Mouse (Mus musculus) ovary, postnatal 14 days (tissue): Measurements from ENCODE around the gene Fem1b.
"Not testable (repeated sequence)": the region's sequence is repeated elsewhere in the genome, so short reads cannot be mapped to it uniquely, and the experiment has no call there.

Experiments
- DNase-seq: peaks from one replicate; pipeline ENCODE4 v3.0.0; 2022; ENCODE audit warnings: low spot score

The Fem1b gene

DNA sequence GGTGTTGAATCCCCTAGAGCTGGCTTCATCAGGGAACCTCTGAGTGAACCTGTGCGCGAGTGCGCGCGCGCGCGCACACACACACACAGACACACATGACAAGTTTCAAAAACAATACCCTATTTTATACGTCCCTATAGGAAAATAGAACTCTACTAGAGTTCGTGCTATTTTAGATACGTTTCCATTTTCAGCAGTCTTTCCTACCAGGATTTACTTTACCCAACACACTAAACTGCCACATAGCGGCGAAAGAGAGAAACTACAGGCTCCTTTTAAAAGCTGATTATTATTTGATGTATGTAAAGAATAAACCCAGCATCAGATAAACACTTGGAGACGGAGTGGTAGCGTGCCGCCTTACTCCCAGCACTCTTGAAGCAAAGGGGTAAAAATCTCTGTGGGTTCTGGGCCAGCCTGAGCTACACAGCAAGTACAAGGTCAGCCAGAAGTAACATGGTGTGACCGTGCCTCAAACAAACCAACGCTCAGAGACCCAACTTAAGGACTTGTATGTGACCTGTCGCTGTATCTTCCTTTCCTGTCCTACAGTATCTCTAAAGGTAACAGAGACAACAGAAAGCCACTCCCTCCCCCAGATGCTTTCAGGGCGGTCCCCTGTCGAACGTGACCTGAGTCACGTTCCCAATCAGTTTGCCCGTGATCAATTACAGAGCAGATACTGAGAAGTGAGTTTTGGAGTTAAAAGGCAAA is 16.4 kb upstream of the Fem1b start:
- no peak for DNase-seq

DNA sequence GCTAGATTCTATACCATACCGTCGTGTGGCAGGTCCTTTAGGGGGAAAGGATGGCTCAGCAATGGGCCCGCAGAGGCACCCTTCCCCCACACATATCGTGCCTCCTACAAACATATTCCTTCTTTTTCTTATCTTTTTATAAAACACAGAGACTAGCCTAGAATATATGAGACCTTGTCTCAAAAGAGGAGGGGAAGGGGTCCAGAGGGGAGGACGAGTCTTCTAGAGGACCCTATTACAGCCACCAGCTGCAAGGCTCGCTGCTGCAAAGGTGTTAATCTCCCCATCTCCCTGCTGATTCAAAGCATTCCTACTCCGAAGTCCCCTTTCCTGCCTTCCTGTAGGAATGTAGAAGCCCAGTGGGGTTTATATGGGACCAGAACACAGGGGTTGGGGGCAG is 14.7 kb upstream of the Fem1b start:
- DNase-seq, result no peak

DNA sequence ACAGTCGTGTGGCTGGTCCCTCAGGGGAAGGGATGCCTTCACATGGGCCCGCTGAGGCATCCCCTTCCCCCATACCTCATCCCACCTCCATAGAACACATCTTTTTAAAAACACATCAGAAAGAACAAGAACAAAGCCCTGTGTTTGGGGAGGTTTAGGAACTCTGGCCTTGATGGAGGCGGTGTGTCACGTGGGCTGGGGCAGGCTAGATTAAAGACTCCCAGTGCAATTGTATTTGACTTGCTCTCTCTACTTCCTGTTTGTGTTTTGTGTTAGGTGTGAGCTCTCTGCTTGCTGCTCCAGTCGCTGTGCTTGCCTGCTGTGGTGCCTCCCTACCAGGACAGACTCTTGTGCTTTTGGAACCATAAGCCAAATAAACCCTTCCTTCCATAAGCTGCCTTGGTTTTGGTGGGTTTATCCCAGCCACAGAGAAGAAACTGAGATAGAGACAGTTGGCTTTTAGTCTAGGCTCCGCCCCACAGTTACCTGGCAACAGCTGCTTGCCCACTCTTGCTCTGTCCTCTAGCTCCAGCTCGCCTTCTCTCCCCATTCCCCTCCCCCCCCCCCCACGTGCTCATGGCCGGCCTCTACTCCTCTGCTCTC is 14.2 kb upstream of the Fem1b start:
- no peak for DNase-seq

DNA sequence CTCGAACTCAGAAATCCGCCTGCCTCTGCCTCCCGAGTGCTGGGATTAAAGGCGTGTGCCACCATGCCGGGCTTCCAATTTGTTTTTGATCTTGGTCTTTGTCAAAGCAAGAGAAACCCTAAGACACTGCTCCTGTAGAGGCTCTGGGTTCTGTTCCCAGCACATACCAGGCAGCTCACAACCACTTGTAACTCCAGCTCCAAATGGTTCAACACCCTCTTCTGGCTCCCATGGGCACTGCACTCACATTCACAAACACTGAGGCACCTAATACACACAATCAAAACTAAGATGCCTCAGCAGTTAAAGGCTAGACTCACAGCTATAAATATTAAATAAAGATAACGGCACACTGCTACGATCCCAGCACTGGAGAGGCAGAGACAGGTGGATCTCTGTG is 10.1 kb upstream of the Fem1b start:
- no peak for DNase-seq

DNA sequence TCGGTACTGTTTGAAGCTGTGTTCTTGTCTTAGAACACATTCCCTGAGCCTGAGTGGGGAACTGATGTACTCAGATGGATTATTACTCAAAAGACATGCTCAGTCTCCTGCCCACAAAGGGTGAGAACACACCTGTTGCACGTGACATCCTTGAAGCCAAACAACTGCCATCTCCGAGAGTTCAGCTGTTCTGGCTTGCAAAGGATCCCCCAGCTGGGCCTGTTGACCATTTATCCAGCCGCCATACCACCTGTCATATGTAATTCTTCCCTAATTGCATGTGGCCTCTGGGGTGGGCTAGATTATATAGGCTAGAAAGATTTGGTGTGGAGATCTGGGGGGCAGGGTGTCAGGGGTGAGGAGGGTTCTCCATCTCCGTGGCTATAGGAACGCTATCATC is 9.1 kb upstream of the Fem1b start:
- DNase-seq, result no peak

DNA sequence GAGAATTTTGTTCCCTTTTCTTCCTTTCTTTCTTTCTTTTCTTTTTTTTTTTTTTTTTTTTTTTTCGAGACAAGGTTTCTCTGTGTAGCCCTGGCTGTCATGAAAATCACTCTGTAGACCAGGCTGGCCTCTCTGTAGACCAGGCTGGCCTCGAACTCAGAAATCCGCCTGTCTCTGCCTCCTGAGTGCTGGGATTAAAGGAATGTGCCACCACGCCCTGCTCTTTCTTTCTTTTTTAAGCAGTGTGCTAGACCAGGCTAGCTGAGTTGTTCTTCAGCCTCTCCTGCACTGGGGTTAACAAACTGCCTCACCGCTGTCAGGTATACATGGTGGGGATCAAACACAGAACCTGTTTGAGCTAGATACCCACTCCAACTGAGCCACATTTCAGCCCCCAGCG is 8.2 kb upstream of the Fem1b start:
- not testable (repeated sequence) for DNase-seq

DNA sequence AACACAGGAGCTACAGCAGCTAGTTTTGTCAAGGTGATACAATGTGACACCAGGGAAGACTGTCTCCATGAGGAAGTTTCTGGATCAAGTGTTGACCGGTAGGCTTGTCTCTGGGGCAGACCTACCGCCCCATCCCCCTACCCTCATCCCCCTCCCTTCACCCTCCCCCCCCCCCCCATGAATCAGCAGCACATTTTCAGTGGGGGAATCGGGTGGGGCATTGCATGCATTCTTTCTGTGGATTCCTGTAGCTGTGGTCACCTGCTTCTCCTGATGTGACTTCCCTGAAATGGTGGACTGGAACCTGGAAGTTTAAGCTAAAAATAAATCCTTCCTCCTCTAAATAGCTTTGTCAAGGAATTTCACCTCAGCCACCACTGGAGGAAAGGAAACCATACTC is 7.8 kb upstream of the Fem1b start:
- DNase-seq, result no peak

DNA sequence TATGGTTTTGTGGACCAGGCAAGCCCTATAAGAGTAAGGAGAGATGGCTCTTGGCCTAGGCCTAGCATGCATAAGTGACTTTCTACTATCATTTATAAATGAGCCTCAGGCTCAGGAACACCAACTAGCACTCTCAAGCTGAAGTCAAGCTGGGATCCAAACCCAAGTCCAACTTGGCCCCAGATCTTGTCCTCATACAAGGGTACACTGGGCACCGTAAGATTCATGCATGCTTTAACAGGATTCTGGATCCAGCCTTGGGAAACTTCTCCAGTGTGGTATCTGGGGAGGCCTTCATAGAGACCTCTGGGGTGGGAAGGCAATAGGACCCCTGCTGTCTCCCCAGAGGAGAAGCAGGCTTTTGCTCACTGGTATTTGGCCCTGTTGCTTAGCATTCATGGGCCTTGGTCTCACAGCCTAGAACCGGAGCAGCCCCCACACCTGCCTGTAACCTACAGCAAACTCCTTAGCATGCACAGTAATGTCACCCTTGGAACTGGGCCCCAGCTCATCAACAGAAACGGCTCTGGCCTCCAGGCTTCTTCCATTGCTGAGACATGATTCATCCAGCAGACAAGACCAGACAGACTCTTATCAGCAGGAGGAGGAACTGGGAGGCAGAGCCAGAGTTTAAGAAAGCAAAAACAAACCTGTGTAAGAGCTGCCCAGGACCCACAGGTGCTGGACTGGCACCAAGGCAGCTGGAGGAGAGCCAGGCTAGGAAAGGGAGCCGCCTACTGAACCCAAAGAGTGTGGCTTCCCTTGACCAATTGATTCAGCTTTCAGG is 6.3 kb upstream of the Fem1b start:
- DNase-seq, result peak; percentile 47

DNA sequence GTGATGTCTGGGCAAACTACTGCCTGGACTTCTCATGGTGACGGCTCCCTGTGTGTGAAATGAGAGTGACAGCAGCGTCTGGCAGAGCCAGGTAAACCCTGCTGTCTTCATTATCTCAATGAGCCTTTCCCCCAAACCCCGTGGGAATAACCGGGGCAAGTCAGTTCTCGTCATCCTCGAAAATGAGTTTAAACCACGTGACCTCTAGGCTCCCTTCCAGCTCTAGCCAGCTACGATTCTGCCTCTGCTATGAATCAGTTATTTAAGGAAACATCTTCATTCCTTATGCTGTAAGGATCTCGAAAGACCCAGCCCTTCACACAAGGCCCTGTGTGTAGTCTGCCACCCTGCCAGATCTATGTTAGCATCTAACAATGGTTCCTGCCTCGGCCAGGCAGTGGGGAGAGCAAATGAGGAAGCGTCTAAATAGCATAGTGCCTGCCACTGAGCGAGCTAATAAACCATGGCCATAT is 5.4 kb upstream of the Fem1b start:
- no peak for DNase-seq

DNA sequence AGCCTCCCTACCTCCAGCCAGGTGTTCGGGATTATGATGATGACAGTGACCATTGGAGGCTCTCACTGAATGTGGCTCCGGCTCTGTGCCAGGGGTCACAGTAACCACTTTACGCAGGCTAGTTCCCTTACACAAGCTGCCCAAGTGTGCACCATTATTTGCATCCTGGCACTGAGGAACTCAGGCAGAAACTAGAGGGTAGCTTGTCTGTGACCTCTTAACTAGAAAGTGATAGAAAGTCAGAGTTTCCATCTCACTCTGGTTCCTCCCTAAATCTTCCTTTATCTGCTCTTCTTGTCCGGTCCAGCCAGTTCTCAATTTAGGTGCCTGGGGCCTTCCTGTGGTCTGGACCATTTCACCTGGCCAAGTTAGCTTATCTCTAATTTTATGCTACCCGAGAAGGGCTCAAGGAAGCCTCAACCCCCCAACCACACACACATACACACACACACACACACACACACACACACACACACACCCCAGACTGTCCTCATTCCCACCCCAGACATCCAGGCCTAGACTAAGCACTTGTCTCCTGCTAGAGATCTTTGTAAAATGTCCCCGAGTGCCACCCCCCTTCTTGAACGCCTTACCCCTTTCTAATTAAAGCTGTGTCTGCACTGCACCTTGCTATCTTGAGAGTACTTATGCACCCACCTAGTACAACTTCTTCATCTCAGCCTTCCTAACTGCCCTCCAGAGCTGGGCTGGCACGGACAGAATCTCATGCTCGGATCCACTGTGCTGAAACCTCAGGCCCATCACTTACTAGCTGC is 4.8 kb upstream of the Fem1b start:
- no peak for DNase-seq

DNA sequence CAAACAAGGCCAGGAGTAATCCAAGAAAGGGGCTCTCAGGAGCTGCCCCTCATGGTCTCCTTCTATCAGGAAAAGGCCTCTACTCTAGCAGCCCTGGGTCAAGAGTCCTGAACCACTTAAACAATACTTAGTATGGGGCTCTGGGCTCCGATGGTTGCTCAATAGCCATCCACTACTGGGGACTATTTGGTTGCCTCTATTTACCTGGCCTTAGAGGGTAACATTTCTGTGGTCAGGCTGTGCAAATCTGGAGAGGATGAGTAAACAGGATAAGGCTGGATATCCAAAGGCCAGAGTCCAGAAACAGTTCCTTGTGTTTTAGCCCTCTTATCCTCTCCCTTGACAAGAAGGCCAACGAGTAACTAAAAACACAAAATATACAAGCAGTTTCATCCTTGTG is 3.0 kb upstream of the Fem1b start:
- no peak for DNase-seq

DNA sequence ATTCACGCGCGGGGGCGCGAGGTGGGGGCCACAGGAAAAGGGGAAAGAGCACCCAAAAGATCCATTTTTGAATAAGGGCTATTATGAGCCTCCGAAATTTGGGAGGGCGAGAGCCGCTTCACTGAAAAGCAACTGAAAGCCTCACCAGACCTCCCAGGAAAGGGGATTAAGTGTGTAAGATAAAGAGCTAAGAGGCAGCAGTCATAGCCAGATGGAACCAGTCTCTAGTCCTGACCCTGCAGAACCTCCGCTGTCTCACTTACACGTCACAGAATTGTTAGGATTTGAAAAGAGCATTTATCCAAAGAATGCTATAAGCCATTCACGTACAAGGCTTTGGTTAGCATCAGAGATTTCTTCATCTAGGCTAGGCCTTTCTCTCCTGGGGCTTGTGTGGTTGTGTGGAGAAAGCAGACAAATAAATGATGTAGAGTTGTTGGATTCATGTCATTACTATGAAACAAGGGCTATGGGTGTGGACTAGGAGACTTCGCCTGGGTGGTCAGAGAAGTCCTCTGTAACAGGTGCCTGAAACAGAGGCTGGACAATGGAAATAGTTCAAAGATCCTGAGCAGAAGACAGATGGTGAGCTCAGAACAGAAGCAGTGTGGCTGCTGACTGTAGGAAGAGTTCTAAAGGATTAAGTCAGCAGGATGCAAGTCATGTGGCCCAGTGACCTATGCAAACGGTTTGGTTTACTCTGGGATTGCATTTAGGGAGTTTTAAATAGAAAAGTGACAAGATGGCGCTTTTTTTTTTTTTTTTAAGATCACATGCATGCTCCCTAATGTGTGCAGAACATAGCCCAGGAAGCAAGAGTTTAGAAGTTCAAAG is 699 bp upstream of the Fem1b start:
- no peak for DNase-seq

DNA sequence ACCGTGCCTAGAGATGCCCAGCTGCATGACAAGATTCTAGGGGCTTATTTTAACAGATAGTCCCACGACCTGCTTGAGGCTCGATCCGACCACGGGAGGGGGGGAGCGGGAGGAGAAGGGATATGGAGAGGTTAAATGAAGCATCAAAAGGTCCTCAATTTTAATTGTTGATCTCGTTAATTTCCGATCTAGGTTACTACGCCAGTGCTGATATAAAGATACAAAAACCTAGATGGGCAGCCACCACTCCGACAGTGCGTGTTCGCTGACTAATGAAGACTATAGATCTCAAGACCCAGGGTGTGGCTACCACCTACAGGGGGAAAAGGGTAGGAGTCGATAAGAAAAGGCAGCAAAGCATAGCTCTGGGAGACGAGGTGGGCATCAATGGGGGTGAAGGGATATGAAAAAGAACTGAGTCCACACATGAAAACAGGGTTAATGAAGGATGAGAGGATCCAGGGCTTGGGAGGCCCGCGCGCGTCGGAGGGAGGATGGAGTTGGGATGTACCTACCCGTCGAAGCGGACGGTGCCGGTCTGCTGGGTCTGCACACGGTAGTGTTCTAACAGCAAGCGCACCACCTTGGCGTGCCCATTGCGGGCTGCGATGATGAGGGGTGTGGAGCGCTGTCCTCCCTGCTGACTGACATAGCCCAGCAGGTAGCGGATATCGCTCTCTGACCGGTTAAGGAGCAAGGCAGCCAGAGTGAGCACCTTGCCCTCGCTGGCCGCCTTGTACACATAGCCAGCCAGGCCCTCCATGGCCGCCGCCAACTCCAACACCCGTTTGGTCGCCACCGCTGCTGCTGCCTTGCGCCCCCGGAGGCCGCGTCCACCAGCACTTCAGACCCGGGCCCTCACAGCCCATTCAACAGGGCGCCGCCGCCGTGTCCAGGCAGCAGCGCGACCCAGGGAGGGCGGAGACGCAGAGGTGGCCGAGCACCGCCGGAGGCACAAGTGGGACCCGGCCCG is 905 bp downstream of the Fem1b start:
- peak; percentile 44 for DNase-seq

DNA sequence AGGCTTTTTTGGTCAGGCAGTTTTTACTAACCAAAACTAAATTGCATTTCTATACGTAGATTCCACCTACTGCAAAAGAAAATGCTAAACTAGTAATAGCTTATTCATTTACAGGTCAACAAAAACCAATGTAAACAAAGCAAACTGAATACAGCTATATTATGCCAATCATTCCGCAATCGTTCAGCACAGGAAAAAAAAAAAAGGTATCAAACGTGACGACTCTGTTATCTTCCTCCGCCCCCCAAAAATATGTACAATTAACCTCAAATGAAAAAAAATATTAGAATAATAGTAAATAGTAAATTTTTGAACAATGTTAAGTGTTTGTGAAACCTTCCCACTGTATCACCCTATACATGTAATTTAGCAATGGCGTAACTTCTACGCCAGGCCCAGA is 1.6 kb downstream of the Fem1b start:
- no peak for DNase-seq

DNA sequence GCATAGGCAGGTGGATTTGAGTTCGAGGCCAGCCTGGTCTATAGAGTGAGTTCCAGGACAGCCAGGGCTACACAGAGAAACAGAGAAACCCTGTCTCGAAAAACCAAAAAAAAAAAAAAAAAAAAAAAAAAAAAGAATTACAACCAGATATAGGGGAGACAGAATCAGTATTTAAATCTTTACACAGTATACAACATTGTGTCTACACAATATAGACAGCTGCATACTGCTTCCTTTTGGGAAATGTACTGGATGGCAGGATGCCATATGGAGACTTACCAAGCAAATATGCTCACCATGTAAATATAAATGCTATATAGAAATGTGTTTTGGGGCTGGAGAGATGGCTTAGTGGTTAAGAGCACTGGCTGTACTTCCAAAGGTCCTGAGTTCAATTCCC is 12.5 kb downstream of the Fem1b start:
- not testable (repeated sequence) for DNase-seq

DNA sequence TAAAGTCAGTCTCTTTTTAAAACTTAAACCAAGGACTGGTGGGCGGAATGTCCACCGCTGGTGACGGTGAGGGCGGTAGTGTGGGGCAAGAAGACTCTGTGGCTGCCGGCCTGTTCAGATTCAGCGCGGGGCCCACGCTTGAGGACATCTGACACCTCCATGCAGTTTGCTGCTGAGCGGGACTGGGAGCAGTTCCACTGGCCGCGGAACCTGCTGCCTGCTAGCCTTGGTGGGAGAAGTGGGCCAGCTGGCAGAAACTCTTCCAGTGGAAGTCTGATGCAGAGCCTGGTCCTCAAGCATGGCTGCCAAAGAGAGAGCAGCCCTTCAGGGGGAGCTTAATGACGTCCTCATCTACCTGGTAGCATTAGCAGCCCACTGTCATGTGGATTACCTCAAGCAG is 21.9 kb downstream of the Fem1b start:
- DNase-seq, result no peak

DNA sequence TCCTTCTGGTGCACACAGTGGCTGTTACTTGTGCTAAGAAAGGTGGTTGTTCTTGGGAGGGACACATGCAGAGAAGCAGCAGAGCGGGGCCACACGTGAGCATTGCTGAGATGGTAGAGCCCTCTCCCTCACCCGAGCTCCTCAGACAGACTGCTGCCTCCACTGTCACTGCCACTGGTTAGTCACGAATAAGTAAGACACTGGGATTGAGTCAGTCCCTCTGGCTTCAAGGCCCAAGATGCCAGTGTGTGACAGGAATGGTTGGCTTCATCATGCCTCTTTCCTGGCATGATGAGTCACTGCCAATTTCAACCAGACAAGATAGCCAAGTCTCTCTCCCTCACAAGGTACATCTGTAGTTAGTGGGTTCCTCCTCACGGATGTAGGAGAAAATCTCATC is 25.0 kb downstream of the Fem1b start:
- no peak for DNase-seq

DNA sequence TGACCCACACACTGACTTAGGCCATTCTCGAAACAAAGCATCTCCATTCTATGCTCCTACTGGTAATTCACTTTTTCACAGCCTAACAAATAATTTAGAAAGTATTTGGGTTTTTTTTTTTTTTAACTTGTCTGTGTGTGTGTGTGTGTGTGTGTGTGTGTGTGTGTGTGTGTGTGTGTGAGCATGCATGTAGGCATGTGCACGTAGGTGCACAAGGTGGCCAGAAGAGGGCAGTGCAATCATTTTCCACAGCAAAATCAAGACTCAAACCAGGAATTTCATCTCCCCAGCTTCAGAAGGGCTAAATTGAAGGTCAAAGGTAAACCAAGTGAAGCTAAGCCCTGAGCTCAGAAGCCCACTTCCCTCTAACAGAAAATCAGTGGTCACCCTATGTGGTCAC is 27.5 kb downstream of the Fem1b start:
- DNase-seq, result no peak

DNA sequence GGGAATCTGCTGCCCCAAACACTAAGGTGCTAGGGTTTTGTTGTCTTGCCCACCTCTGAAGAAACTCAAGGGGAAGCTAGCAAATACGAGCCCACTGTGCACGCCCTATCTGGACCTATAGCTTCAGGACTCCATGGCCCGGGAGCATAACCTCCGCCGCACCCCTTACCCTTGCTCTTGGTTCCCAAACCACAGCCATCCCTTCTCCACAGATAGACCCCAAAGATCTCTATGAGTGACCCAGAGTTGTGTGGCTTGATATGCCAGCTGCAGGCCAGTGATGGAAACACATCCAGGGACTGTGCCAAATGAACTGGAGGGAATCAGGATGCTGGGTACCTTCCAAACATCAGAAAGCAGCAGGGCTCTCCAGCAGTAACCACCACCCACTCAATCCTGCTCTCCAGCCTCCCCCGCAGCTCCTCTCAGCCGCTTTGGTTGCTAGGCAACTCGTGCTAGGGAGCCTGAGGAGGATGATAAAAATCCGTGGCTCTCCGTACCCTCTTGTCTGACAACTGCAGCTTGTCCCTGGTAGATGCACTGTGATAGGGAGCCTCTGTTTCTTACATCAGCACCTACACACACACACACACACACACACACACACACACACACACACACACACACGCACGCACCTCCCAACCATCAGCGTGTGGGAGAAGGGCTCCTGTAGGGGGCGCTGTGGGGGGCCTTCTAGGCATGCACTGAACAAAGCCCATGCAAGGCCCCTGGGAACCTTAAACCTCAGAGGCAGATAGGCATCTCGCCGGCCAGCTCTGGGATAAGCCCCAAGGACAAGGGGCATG is 28.6 kb downstream of the Fem1b start:
- DNase-seq, result peak; percentile 35

DNA sequence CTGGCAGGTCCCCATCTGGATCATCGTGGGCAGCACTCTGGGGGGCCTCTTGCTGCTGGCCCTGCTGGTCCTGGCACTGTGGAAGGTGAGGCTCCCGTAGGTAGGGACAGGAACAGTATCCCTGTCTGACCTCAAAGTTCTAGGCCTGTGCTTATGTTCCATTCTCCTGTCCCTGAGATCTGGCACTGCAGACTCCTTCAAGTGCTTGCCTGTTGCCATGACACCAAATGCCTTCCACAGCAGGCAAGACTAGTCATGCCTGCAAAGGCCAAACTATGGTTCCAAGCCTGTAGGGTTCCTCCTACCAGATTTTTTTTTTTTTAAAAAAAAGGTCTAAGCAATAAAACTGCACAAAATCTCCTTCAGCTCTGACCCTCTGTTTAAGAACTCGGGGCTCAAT is 29.8 kb downstream of the Fem1b start:
- DNase-seq, result no peak
